Mouse (Mus musculus): ENCODE measurements around the gene Tgds. TPM values are rescaled to one million over a fixed set of nuclear protein-coding genes. Genes with fewer than 3 reads are reported as not detected.
A peak's percentile ranks its signal among the peaks of the same experiment; 100 is the strongest.
"Not testable (repeated sequence)": the region's sequence is repeated elsewhere in the genome, so short reads cannot be mapped to it uniquely, and the experiment has no call there.

Gene Tgds
- polyA plus RNA-seq, 1 experiment from 2014 or later, result 36.0 TPM

DNA sequence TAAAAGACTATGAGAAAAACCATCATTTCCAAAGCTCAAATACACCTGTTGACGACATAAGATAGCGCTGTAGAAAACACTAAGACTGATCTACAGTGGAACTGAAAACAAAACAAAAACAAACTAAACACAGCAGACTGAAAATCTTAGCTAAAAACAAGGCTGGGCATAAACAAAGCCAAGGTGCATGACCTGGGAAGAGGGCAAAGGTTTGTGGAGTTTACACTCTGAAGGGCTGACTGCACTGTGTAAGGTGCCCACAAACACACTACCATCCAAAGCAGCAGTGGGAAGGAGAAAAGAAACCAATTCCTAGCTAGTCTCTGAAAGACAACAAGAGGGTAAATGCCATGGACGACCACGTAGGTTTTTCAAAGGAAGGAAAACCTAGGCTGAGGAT lies 7.8 kb downstream of the Tgds start:
- Histone ChIP-seq H3K4me1 (no peaks in the 10 kb centered on the region), H3K27ac (no peak overlapping the region), H3K27me3 (ENCODE audit: low read depth, poor library complexity, severe bottlenecking) (no peaks in the 10 kb centered on the region), H3K4me3 (no peak overlapping the region), H3K36me3 (peaks cover 97% of the 10 kb centered on the region), H3K9me3 (replicated peaks) (no peaks in the 10 kb centered on the region)
- WGBS, result 93% methylated on average over 4 of the region's 4 CpGs
- DNase-seq (ENCODE audit: low spot score), result no peak

DNA sequence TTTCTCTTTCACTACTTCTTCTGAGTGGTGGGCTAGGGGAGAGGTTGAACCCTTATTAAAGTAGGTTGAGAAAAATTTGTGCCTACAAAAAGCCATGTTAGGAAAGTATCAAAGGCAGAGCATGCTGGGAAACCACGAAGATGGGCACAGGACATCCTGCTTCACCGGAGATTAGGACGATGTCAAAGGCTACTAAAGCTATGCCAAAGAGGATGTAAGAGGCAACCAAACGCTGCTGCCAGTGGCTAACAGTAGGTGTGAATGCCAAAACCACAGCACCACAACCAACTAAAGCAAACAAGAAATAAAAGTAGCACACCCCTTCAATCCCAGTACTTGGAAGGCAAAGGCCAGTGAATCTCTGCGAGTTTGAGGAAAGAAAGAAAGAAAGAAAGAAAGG lies 8.4 kb downstream of the Tgds start:
- no peak overlapping the region for H3K27ac ChIP-seq
- DNase-seq (ENCODE audit: low spot score), result no peak
- H3K27me3 ChIP-seq (ENCODE audit: low read depth, poor library complexity, severe bottlenecking), result no peaks in the 10 kb centered on the region
- no peaks in the 10 kb centered on the region for H3K9me3 ChIP-seq (replicated peaks)
- H3K36me3 ChIP-seq, result peaks cover 98% of the 10 kb centered on the region
- 88% methylated on average over 5 of the region's 5 CpGs for WGBS
- H3K4me3 ChIP-seq, result no peak overlapping the region
- H3K4me1 ChIP-seq, result no peaks in the 10 kb centered on the region

GRCm38 (mm10) chr14:118113116-118113515 lies 19.4 kb downstream of the Tgds start:
- H3K4me3 ChIP-seq, result no peak overlapping the region
- H3K4me1 ChIP-seq, result no peaks in the 10 kb centered on the region
- peaks cover 76% of the 10 kb centered on the region for H3K36me3 ChIP-seq
- H3K27ac ChIP-seq, result no peak overlapping the region
- DNase-seq (ENCODE audit: low spot score), result no peak
- WGBS, result 94% methylated on average over 6 of the region's 6 CpGs
- H3K9me3 ChIP-seq (replicated peaks), result no peaks in the 10 kb centered on the region
- H3K27me3 ChIP-seq (ENCODE audit: low read depth, poor library complexity, severe bottlenecking), result no peaks in the 10 kb centered on the region

DNA sequence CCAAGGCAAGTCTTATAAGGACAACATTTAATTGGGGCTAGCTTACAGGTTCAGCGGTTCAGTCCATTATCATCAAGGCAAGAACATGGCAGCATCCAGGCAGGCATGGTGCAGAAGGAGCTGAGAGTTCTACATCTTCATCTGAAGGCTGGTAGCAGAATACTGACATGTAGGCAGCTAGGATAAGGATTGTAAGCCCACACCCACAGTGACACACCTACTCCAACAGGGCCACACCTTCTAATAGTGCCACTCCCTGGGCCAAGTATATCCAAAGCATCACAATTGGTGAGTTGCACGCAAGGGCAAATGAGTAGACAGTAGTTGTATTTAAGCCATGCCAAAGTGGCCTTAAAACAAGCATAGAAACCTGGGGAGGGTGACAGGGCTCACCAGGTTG lies 25.1 kb downstream of the Tgds start:
- peaks cover 20% of the 10 kb centered on the region for H3K36me3 ChIP-seq
- H3K27ac ChIP-seq; DNase-seq (ENCODE audit: low spot score); H3K4me1 ChIP-seq; H3K9me3 ChIP-seq (replicated peaks); H3K27me3 ChIP-seq (ENCODE audit: low read depth, poor library complexity, severe bottlenecking); H3K4me3 ChIP-seq: not testable (repeated sequence)
- WGBS, result 95% methylated on average over 2 of the region's 2 CpGs

- Histone ChIP-seq H3K27me3 (ENCODE audit: low read depth, poor library complexity, severe bottlenecking) (no peaks in the 10 kb centered on the region), H3K9me3 (replicated peaks) (no peaks in the 10 kb centered on the region), H3K4me3 (no peak overlapping the region), H3K4me1 (0 out of 2 replicates have a peak, but pooled peaks cover 2% of the 10 kb centered on the region), H3K27ac (no peak overlapping the region), H3K36me3 (no peaks in the 10 kb centered on the region)
- WGBS, result 85% methylated on average over 14 of the region's 14 CpGs
- DNase-seq (ENCODE audit: low spot score), result no peak
These were observed 31.1 kb downstream of the Tgds start for GRCm38 (mm10) chr14:118101227-118101990.

DNA sequence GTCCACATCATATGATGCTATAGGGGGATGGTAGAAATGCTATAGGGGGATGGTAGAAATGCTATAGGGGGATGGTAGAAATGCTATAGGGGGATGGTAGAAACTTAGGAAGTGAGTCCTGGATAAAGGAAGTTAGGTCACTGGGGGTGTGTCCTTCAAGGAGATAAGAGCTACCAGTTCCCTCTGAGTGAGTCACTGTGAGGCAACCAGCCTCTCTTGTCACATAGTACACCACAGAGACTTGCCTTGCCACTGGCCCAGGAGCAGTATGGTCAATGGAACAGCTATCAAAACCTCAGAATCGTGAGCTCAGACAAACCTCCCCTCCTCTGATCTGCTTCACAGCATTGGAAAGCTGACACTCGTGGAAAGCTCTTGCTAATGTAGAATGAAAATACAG lies 34.3 kb downstream of the Tgds start:
- Histone ChIP-seq H3K27me3 (ENCODE audit: low read depth, poor library complexity, severe bottlenecking) (no peaks in the 10 kb centered on the region), H3K27ac (no peak overlapping the region), H3K9me3 (replicated peaks) (no peaks in the 10 kb centered on the region), H3K36me3 (no peaks in the 10 kb centered on the region), H3K4me3 (no peak overlapping the region), H3K4me1 (0 out of 2 replicates have a peak, but pooled peaks cover 2% of the 10 kb centered on the region)
- WGBS, result 72% methylated on average over 2 of the region's 2 CpGs
- no peak for DNase-seq (ENCODE audit: low spot score)

- Histone ChIP-seq H3K36me3 (no peaks in the 10 kb centered on the region), H3K9me3 (replicated peaks) (no peaks in the 10 kb centered on the region), H3K27me3 (ENCODE audit: low read depth, poor library complexity, severe bottlenecking) (peaks cover 30% of the 10 kb centered on the region; the same call in 1 of the 2 replicates), H3K27ac (peak overlapping the region; percentile 73), H3K4me1 (0 out of 2 replicates have a peak, but pooled peaks cover 5% of the 10 kb centered on the region), H3K4me3 (peak overlapping the region; percentile 69)
- under 1% methylated on average over 18 of the region's 18 CpGs for WGBS
- DNase-seq (ENCODE audit: low spot score), result no peak
These were observed 42.7 kb downstream of the Tgds start for GRCm38 (mm10) chr14:118089806-118090392.

- peaks cover 30% of the 10 kb centered on the region; the same call in 1 of the 2 replicates for H3K27me3 ChIP-seq (ENCODE audit: low read depth, poor library complexity, severe bottlenecking)
These were observed 43.2 kb downstream of the Tgds start for GRCm38 (mm10) chr14:118089215-118089805.

DNA sequence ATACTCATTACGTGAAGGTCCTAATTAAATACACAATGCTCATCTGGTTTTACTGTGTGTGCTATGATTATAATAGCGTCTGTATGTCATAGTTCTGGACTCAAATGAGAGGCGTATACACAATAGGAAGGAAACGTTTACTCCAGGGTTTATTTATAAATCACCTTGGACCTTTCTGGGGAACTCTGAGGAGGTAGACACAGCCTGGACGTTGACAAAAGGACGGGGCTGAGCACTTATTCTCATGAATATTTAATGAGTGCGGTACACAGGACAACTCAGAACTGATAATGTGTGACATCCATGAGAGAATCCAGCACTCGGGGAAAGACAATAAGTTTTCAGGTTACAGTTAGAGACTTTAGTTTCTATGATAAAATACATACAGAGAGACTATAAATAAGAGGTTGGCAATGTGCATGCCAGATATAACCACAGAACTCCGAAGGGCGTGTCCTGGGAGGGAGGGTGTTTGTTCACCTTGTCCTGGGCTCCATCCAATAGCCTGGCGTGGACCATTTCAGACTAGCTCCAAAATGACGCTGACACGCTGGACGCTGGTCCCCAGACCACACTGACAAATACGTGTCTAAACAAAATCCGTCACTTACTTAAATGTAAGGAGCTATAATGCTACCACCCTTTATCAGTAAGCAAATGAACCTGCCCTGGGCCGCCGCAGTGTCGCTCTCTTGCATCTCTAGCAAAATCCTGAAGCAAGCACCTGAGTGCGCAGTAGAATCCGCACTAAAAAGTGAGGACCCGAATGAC lies 43.9 kb downstream of the Tgds start:
- H3K36me3 ChIP-seq, result no peaks in the 10 kb centered on the region
- H3K9me3 ChIP-seq (replicated peaks), result no peaks in the 10 kb centered on the region
- DNase-seq (ENCODE audit: low spot score), result no peak
- H3K27ac ChIP-seq, result peak overlapping the region; percentile 73
- 0 out of 2 replicates have a peak, but pooled peaks cover 5% of the 10 kb centered on the region for H3K4me1 ChIP-seq
- H3K27me3 ChIP-seq (ENCODE audit: low read depth, poor library complexity, severe bottlenecking), result peaks cover 36% of the 10 kb centered on the region; the same call in 1 of the 2 replicates
- peak overlapping the region; percentile 69 for H3K4me3 ChIP-seq
- 18% methylated on average over 22 of the region's 22 CpGs for WGBS

More at GRCm38 (mm10) chr14:118089215-118089805, 43.2 kb downstream of the Tgds start:
- H3K4me3 ChIP-seq, result peak overlapping the region; percentile 69
- H3K27ac ChIP-seq, result peak overlapping the region; percentile 73
- H3K9me3 ChIP-seq (replicated peaks), result no peaks in the 10 kb centered on the region
- peak; percentile 92 for DNase-seq (ENCODE audit: low spot score)
- under 1% methylated on average over 44 of the region's 44 CpGs for WGBS
- H3K4me1 ChIP-seq, result 0 out of 2 replicates have a peak, but pooled peaks cover 5% of the 10 kb centered on the region
- no peaks in the 10 kb centered on the region for H3K36me3 ChIP-seq

GRCm38 (mm10) chr14:118086271-118087035 lies 46.1 kb downstream of the Tgds start:
- Histone ChIP-seq H3K36me3 (no peaks in the 10 kb centered on the region), H3K4me3 (no peak overlapping the region), H3K9me3 (replicated peaks) (no peaks in the 10 kb centered on the region), H3K27me3 (ENCODE audit: low read depth, poor library complexity, severe bottlenecking) (peaks cover 32% of the 10 kb centered on the region; the same call in 1 of the 2 replicates), H3K4me1 (0 out of 2 replicates have a peak, but pooled peaks cover 5% of the 10 kb centered on the region), H3K27ac (no peak overlapping the region)
- 43% methylated on average over 5 of the region's 5 CpGs for WGBS
- DNase-seq (ENCODE audit: low spot score), result no peak

- no peak for DNase-seq (ENCODE audit: low spot score)
- no peak overlapping the region for H3K27ac ChIP-seq
- H3K4me1 ChIP-seq, result peaks cover 7% of the 10 kb centered on the region; the same call in 1 of the 2 replicates
- 88% methylated on average over 6 of the region's 6 CpGs for WGBS
- no peaks in the 10 kb centered on the region for H3K9me3 ChIP-seq (replicated peaks)
- no peaks in the 10 kb centered on the region for H3K36me3 ChIP-seq
- H3K4me3 ChIP-seq, result no peak overlapping the region
- peaks cover 21% of the 10 kb centered on the region; the same call in 1 of the 2 replicates for H3K27me3 ChIP-seq (ENCODE audit: low read depth, poor library complexity, severe bottlenecking)
These were observed 48.7 kb downstream of the Tgds start for GRCm38 (mm10) chr14:118083851-118084250.

DNA sequence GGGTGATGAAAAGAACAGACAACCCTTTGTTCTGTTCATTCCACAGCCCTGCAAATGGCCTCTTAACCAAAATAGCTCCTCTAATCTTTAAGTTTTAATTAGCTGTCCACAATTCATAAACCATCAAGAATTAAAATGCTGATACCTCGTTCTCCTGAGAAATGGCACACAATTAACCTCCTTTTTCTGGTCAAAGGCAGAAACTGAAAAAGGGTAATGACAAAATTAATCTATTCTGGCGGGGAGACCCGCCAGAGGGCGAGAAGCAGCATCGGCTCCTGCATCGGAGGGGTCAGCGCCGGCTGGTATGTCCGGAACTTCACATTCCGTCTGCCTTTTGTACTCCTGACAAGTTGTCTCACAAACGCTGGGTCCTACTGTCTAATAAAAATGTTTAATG lies 51.9 kb downstream of the Tgds start:
- Histone ChIP-seq H3K4me3 (no peak overlapping the region), H3K27me3 (ENCODE audit: low read depth, poor library complexity, severe bottlenecking) (peaks cover 11% of the 10 kb centered on the region; the same call in 1 of the 2 replicates), H3K4me1 (peaks cover 5% of the 10 kb centered on the region; the same call in 1 of the 2 replicates), H3K27ac (no peak overlapping the region), H3K36me3 (no peaks in the 10 kb centered on the region), H3K9me3 (replicated peaks) (no peaks in the 10 kb centered on the region)
- 53% methylated on average over 11 of the region's 11 CpGs for WGBS
- DNase-seq (ENCODE audit: low spot score), result no peak
